Mouse (Mus musculus): ENCODE measurements at regions not wholly inside any gene's neighbourhood (a gene's known extent, or its start where the extent isn't known, plus 50 kb on each side); places are given as distances from the start of the nearest gene placed in this dataset.

GRCm38 (mm10) chr1:137692525-137692924, 483.0 kb downstream of the Ptprc start:
- no peak for TF ChIP-seq CTCF (IDR thresholded peaks at IDR 0.05; ENCODE audit: extremely low read depth, insufficient read depth, insufficient read length, insufficient replicate concordance)
- TF ChIP-seq POLR2A (IDR thresholded peaks at IDR 0.05; ENCODE audit: low read depth, low read length), result no peak

Data from spleen, adult 2 months (tissue).